Mouse (Mus musculus) liver, postnatal 0 days (tissue): ENCODE measurements around the gene Trp53i13. TPM values are rescaled to one million over a fixed set of nuclear protein-coding genes. Genes with fewer than 3 reads are reported as not detected.

Experiments used
- ATAC-seq: fragments of 200-750 bp; cut with Nextera tagmentation; 2 replicates; pipeline ENCODE4 v1.8.0; 2017; ENCODE audit warnings: mild to moderate bottlenecking, moderate library complexity
- DNase-seq: peaks from one replicate; pipeline ENCODE4 v3.0.0-alpha.2; 2016
- H3K27ac ChIP-seq: fragments of 300-500 bp; sonication (generic); 2 replicates; pipeline ENCODE4 v1.5.1; 2014; ENCODE audit warnings: antibody characterized with exemption, moderate library complexity, mild to moderate bottlenecking, low read depth
- H3K27me3 ChIP-seq: fragments of 300-500 bp; sonication (generic); 2 replicates; pipeline ENCODE4 v1.6.1; 2014; ENCODE audit warnings: low read length, control low read depth, mixed read lengths; ENCODE audit not compliant: insufficient read depth
- H3K36me3 ChIP-seq: fragments of 300-500 bp; sonication (generic); replicated peaks from 2 replicates; pipeline ENCODE4 v1.6.1; 2014; ENCODE audit warnings: mild to moderate bottlenecking, control low read depth, low read length, moderate library complexity, mixed read lengths; ENCODE audit not compliant: insufficient read depth
- H3K4me1 ChIP-seq: fragments of 300-500 bp; sonication (generic); 2 replicates; pipeline ENCODE4 v1.6.1; 2014; ENCODE audit warnings: antibody characterized with exemption, mild to moderate bottlenecking, control low read depth; ENCODE audit not compliant: insufficient read depth
- H3K4me2 ChIP-seq: fragments of 300-500 bp; sonication (generic); 2 replicates; pipeline ENCODE4 v1.6.1; 2014; ENCODE audit warnings: low read depth, mild to moderate bottlenecking, low read length, moderate library complexity, mixed read lengths
- H3K4me3 ChIP-seq: fragments of 300-500 bp; sonication (generic); 2 replicates; pipeline ENCODE4 v1.5.1; 2014; ENCODE audit warnings: low read depth, low read length
- H3K9ac ChIP-seq: fragments of 300-500 bp; sonication (generic); replicated peaks from 2 replicates; pipeline ENCODE4 v1.6.1; 2014; ENCODE audit warnings: mild to moderate bottlenecking, moderate library complexity
- H3K9me3 ChIP-seq: fragments of 300-500 bp; sonication (generic); 2 replicates; pipeline ENCODE4 v1.6.1; 2016; ENCODE audit warnings: mild to moderate bottlenecking, control low read depth, low read length, mixed read lengths
- CTCF ChIP-seq: sonication (generic); IDR thresholded peaks from 2 replicates; pipeline ENCODE4 v1.5.1; 2016; ENCODE audit warnings: antibody characterized with exemption, low read depth
- EP300 ChIP-seq: IDR thresholded peaks from 2 replicates; pipeline ENCODE4 v1.6.1; 2016; ENCODE audit warnings: antibody characterized with exemption, low read depth, mild to moderate bottlenecking
- WGBS: fragments of 180-500 bp; shearing (Covaris S2); extraction: QIAGEN DNeasy Blood & Tissue Kit; methylation state at CpG from one replicate; pipeline ENCODE4 v1.1.7; 2014; ENCODE audit not compliant: insufficient replicate concordance; 5-methylcytosine and 5-hydroxymethylcytosine counted together
- polyA plus RNA-seq: library from polyadenylated mRNA; unstranded; fragments of >200 nt; fragmentation: Nextera tagmentation; extraction: Ambion mirVana; gene quantifications from 2 replicates; pipeline ENCODE4 v1.2.1, GENCODE M21; 2015

The Trp53i13 gene
- polyA plus RNA-seq, 1 experiment from 2014 or later = 4.8 TPM

DNA sequence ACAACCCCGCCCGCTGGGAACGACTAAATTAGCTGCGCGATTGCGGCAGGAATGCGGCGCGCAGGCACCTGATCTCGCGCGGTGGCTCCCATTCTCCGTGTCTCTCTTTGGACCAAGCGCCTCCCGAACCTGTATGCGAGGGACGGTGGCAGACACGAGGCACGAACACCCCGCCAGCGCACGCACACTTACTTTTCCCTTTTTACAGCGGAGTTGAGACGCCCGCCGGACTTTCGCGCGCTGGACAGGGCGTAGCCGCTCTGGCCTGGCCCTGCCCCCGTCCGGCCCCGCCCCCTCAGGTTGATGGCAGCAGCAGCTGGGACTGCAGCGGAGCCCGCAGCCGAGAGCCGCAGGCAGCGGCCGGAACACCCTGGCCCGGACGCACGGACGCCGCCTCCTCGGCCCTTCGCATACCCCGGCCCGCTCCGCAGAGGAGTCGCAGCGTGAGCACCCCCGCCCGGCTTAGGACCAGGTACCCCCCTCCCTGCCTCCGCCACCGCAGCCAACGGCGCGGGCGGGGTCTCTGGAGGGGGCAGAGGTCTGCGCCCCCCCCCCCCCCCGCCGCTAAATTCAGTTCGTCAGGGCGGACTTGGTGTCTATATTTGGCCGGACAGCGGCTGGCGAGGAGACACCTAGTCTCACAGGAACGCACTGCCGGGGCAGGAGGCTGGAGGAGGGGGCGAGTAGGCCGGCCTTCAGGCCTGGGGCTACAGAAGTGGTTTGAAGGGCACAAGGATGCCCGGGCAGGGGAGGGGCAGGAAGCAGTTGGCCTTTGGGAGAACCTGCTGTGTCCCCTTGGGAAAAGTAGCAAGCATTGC lies 53.3 kb downstream of the Trp53i13 start, which contains the start of gene Coro6:
Gene Coro6, plus strand, starts transcription at position 129 of the 818 bp plus-strand sequence.
- peak; percentile 70 for ATAC-seq
- no peak for TF ChIP-seq CTCF
- no peak for TF ChIP-seq EP300
- H3K9ac ChIP-seq = peak within 1 kb of the TSS; percentile 30; the same call in 1 of the 2 replicates

GRCm38 (mm10) chr11:77461856-77462255 lies 53.9 kb downstream of the Trp53i13 start:
- Histone ChIP-seq H3K36me3 (no peaks in the 10 kb centered on the region), H3K4me3 (peak overlapping the region; percentile 53), H3K27ac (no peak overlapping the region), H3K4me2 (peak overlapping the region; percentile 91), H3K27me3 (peaks cover 56% of the 10 kb centered on the region), H3K4me1 (peaks cover 12% of the 10 kb centered on the region; the same call in 1 of the 2 replicates), H3K9ac (peak overlapping the region; percentile 30; the same call in 1 of the 2 replicates), H3K9me3 (no peaks in the 10 kb centered on the region)
- ATAC-seq = 0 out of 2 replicates have a peak, but pooled peaks have one; percentile 3
- DNase-seq = no peak
- WGBS = 4% methylated on average over 6 of the region's 6 CpGs
- TF ChIP-seq CTCF = no peak
- no peak for TF ChIP-seq EP300

More for the DNA sequence above, 53.3 kb downstream of the Trp53i13 start, which contains the start of gene Coro6:
- Histone ChIP-seq H3K9me3 (no peaks in the 10 kb centered on the region), H3K36me3 (no peaks in the 10 kb centered on the region), H3K4me3 (peak within 1 kb of the TSS; percentile 53), H3K27ac (no peak within 1 kb of the TSS), H3K27me3 (peaks cover 63% of the 10 kb centered on the region), H3K4me2 (peak within 1 kb of the TSS; percentile 91), H3K4me1 (peaks cover 16% of the 10 kb centered on the region)
- peak; percentile 82 for DNase-seq
- under 1% methylated on average over 66 of the region's 73 CpGs for WGBS

Other genes with a start within 250 kb of the Trp53i13 start
- gene Coro6, start 53.6 kb downstream of the Trp53i13 start, polyA plus RNA-seq = 0.05 and 0.38 TPM in 2 replicates
- gene Ankrd13b, start 26.3 kb downstream of the Trp53i13 start, polyA plus RNA-seq = 0.53 and 0.72 TPM in 2 replicates
- gene Git1, start 22.4 kb downstream of the Trp53i13 start, polyA plus RNA-seq = 2.1 and 2.5 TPM in 2 replicates
- 16.2 and 18.5 TPM in 2 replicates for gene Abhd15, start 859 bp downstream of the Trp53i13 start, polyA plus RNA-seq
- 0.18 and 0.28 TPM in 2 replicates for gene Gm10392, start 3.2 kb upstream of the Trp53i13 start, polyA plus RNA-seq
- 4.8 and 5.0 TPM in 2 replicates for gene Taok1, start 91.8 kb upstream of the Trp53i13 start, polyA plus RNA-seq
- gene Nufip2, start 170.2 kb upstream of the Trp53i13 start, polyA plus RNA-seq = 2.0 and 2.4 TPM in 2 replicates
- not detected in 2 replicates for gene Cryba1, start 209.3 kb upstream of the Trp53i13 start, polyA plus RNA-seq
- 10.4 and 10.5 TPM in 2 replicates for gene Myo18a, start 247.3 kb upstream of the Trp53i13 start, polyA plus RNA-seq